Mouse (Mus musculus): ENCODE measurements at regions not wholly inside any gene's neighbourhood (a gene's known extent, or its start where the extent isn't known, plus 50 kb on each side); places are given as distances from the start of the nearest gene placed in this dataset.

- peaks cover 12% of the 10 kb centered on the region for H3K4me1 ChIP-seq (ENCODE audit: control insufficient read depth, insufficient read depth, insufficient read length, low read length)
- H3K27ac ChIP-seq (replicated peaks; ENCODE audit: low read depth, low read length) = no peak overlapping the region
- H3K4me3 ChIP-seq (ENCODE audit: insufficient read depth, low read depth, low read length) = no peak overlapping the region
Measured at GRCm38 (mm10) chr7:70624031-70624726, 257.6 kb upstream of the Nr2f2 start.

GRCm38 (mm10) chr7:70619400-70619799, 252.9 kb upstream of the Nr2f2 start:
- H3K27ac ChIP-seq (replicated peaks; ENCODE audit: low read depth, low read length) = no peak overlapping the region
- H3K4me3 ChIP-seq (ENCODE audit: insufficient read depth, low read depth, low read length) = no peak overlapping the region
- H3K4me1 ChIP-seq (ENCODE audit: control insufficient read depth, insufficient read depth, insufficient read length, low read length) = no peaks in the 10 kb centered on the region

- no peaks in the 10 kb centered on the region for H3K4me1 ChIP-seq (ENCODE audit: control insufficient read depth, insufficient read depth, insufficient read length, low read length)
- H3K27ac ChIP-seq (replicated peaks; ENCODE audit: low read depth, low read length) = no peak overlapping the region
- H3K4me3 ChIP-seq (ENCODE audit: insufficient read depth, low read depth, low read length) = no peak overlapping the region
Measured at GRCm38 (mm10) chr7:70618270-70618669, 251.7 kb upstream of the Nr2f2 start.

GRCm38 (mm10) chr7:70606511-70606910, 240.0 kb upstream of the Nr2f2 start:
- Histone ChIP-seq H3K4me1 (ENCODE audit: control insufficient read depth, insufficient read depth, insufficient read length, low read length) (no peaks in the 10 kb centered on the region), H3K4me3 (ENCODE audit: insufficient read depth, low read depth, low read length) (no peak overlapping the region), H3K27ac (replicated peaks; ENCODE audit: low read depth, low read length) (no peak overlapping the region)

GRCm38 (mm10) chr7:70604471-70605174, 238.1 kb upstream of the Nr2f2 start:
- Histone ChIP-seq H3K4me1 (ENCODE audit: control insufficient read depth, insufficient read depth, insufficient read length, low read length) (no peaks in the 10 kb centered on the region), H3K27ac (replicated peaks; ENCODE audit: low read depth, low read length) (no peak overlapping the region), H3K4me3 (ENCODE audit: insufficient read depth, low read depth, low read length) (no peak overlapping the region)

- no peaks in the 10 kb centered on the region; the same call in 1 of the 2 replicates for H3K4me1 ChIP-seq (ENCODE audit: control insufficient read depth, insufficient read depth, insufficient read length, low read length)
- no peak overlapping the region for H3K27ac ChIP-seq (replicated peaks; ENCODE audit: low read depth, low read length)
- H3K4me3 ChIP-seq (ENCODE audit: insufficient read depth, low read depth, low read length) = no peak overlapping the region
Measured at GRCm38 (mm10) chr7:70593027-70593426, 226.5 kb upstream of the Nr2f2 start.

GRCm38 (mm10) chr7:70591361-70592256, 225.1 kb upstream of the Nr2f2 start:
- H3K4me1 ChIP-seq (ENCODE audit: control insufficient read depth, insufficient read depth, insufficient read length, low read length) = no peaks in the 10 kb centered on the region; the same call in 1 of the 2 replicates
- H3K27ac ChIP-seq (replicated peaks; ENCODE audit: low read depth, low read length) = no peak overlapping the region

GRCm38 (mm10) chr7:70589713-70590112, 223.2 kb upstream of the Nr2f2 start:
- no peaks in the 10 kb centered on the region for H3K4me1 ChIP-seq (ENCODE audit: control insufficient read depth, insufficient read depth, insufficient read length, low read length)
- no peak overlapping the region for H3K27ac ChIP-seq (replicated peaks; ENCODE audit: low read depth, low read length)
- H3K4me3 ChIP-seq (ENCODE audit: insufficient read depth, low read depth, low read length) = no peak overlapping the region

More at GRCm38 (mm10) chr7:70591361-70592256, 225.1 kb upstream of the Nr2f2 start:
- no peak overlapping the region for H3K4me3 ChIP-seq (ENCODE audit: insufficient read depth, low read depth, low read length)

- Histone ChIP-seq H3K27ac (replicated peaks; ENCODE audit: low read depth, low read length) (no peak overlapping the region), H3K4me3 (ENCODE audit: insufficient read depth, low read depth, low read length) (no peak overlapping the region), H3K4me1 (ENCODE audit: control insufficient read depth, insufficient read depth, insufficient read length, low read length) (no peaks in the 10 kb centered on the region)
Measured at GRCm38 (mm10) chr7:70588061-70588460, 221.5 kb upstream of the Nr2f2 start.

- Histone ChIP-seq H3K27ac (replicated peaks; ENCODE audit: low read depth, low read length) (no peak overlapping the region), H3K4me3 (ENCODE audit: insufficient read depth, low read depth, low read length) (no peak overlapping the region), H3K4me1 (ENCODE audit: control insufficient read depth, insufficient read depth, insufficient read length, low read length) (no peaks in the 10 kb centered on the region)
Measured at GRCm38 (mm10) chr7:70584480-70584879, 217.9 kb upstream of the Nr2f2 start.

- Histone ChIP-seq H3K4me3 (ENCODE audit: insufficient read depth, low read depth, low read length) (no peak overlapping the region), H3K4me1 (ENCODE audit: control insufficient read depth, insufficient read depth, insufficient read length, low read length) (no peaks in the 10 kb centered on the region), H3K27ac (replicated peaks; ENCODE audit: low read depth, low read length) (no peak overlapping the region)
Measured at GRCm38 (mm10) chr7:70576112-70576910, 209.8 kb upstream of the Nr2f2 start.

- no peak overlapping the region for H3K27ac ChIP-seq (replicated peaks; ENCODE audit: low read depth, low read length)
- no peak overlapping the region for H3K4me3 ChIP-seq (ENCODE audit: insufficient read depth, low read depth, low read length)
- no peaks in the 10 kb centered on the region for H3K4me1 ChIP-seq (ENCODE audit: control insufficient read depth, insufficient read depth, insufficient read length, low read length)
Measured at GRCm38 (mm10) chr7:70575614-70576013, 209.1 kb upstream of the Nr2f2 start.

- Histone ChIP-seq H3K4me1 (ENCODE audit: control insufficient read depth, insufficient read depth, insufficient read length, low read length) (no peaks in the 10 kb centered on the region), H3K27ac (replicated peaks; ENCODE audit: low read depth, low read length) (no peak overlapping the region), H3K4me3 (ENCODE audit: insufficient read depth, low read depth, low read length) (no peak overlapping the region)
Measured at GRCm38 (mm10) chr7:70574194-70574593, 207.7 kb upstream of the Nr2f2 start.

- no peak overlapping the region for H3K4me3 ChIP-seq (ENCODE audit: insufficient read depth, low read depth, low read length)
- no peak overlapping the region for H3K27ac ChIP-seq (replicated peaks; ENCODE audit: low read depth, low read length)
- H3K4me1 ChIP-seq (ENCODE audit: control insufficient read depth, insufficient read depth, insufficient read length, low read length) = no peaks in the 10 kb centered on the region
Measured at GRCm38 (mm10) chr7:70565034-70565433, 198.5 kb upstream of the Nr2f2 start.
